15 mouse cellular contexts compared by ENCODE assay signal in genomic region chr12:56296524-56296923, GRCm38 (mm10). TPM values are rescaled to one million over a fixed set of nuclear protein-coding genes. Genes with fewer than 3 reads are reported as not detected.
DNase-seq lines count a peak whose midpoint lies in the region; ATAC-seq and TF ChIP-seq lines count a peak whose summit lies in the region.
"Had no signal": no experiment of that assay in that cellular context is flagged by ENCODE, and none has a peak within 500 bp of the region (broad histone marks: within the 10 kb centered on the region; RNA-seq: fewer than 3 reads in every experiment).

No protein-coding gene starts in this region.

- H3K9ac ChIP-seq in kidney, embryonic 15.5 days: no peak overlapping the region
- no peak overlapping the region for H3K9ac ChIP-seq in ES-E14 (ENCODE audit: insufficient read depth, low read depth, low read length, poor library complexity, severe bottlenecking)
- peak overlapping the region; percentile 51 for H3K9ac ChIP-seq in lung, embryonic 16.5 days (ENCODE audit: low read length)
- H3K9ac ChIP-seq: forebrain, embryonic 15.5 days; hindbrain, embryonic 14.5 days; liver, embryonic 13.5 days had no signal

- no peak overlapping the region for H3K4me2 ChIP-seq in kidney, embryonic 15.5 days
- H3K4me2 ChIP-seq in lung, embryonic 16.5 days (ENCODE audit: low read depth, low read length): no peak overlapping the region
- H3K4me2 ChIP-seq: forebrain, embryonic 15.5 days; hindbrain, embryonic 14.5 days; liver, embryonic 13.5 days had no signal

- peaks cover 12% of the 10 kb centered on the region for H3K4me1 ChIP-seq in kidney, embryonic 15.5 days
- peaks cover 74% of the 10 kb centered on the region for H3K4me1 ChIP-seq in E14TG2a.4 (replicated peaks; ENCODE audit: low read depth, low read length)
- peaks cover 20 to 31% of the 10 kb centered on the region in 2 experiments for H3K4me1 ChIP-seq in ES-E14 (ENCODE audit: control insufficient read depth in 2 of 2, insufficient read depth in 2 of 2, low read length in 2 of 2, poor library complexity in 1 of 2)
- H3K4me1 ChIP-seq in lung, embryonic 16.5 days (replicated peaks; ENCODE audit: control insufficient read depth, insufficient read depth, low read length): peaks cover 14% of the 10 kb centered on the region
- H3K4me1 ChIP-seq: liver, embryonic 13.5 days; megakaryocyte, embryonic 14.5 days had no signal

- H3K9me3 ChIP-seq in kidney, embryonic 15.5 days (replicated peaks): no peaks in the 10 kb centered on the region
- H3K9me3 ChIP-seq in E14TG2a.4 (ENCODE audit: low read length) (no peaks in the 10 kb centered on the region), ES-E14 (ENCODE audit: control insufficient read depth, insufficient read depth, low read depth, low read length) (no peaks in the 10 kb centered on the region)
- no peaks in the 10 kb centered on the region for H3K9me3 ChIP-seq in lung, embryonic 16.5 days (ENCODE audit: control insufficient read depth, low read length)
- H3K9me3 ChIP-seq: forebrain, embryonic 15.5 days; liver, embryonic 13.5 days; megakaryocyte, embryonic 14.5 days had no signal

- peak; percentile 46; the same call in 1 of the 2 replicates for ATAC-seq in kidney, embryonic 15.5 days (replicated peaks; ENCODE audit: low FRiP score)
- peak; percentile 61 for ATAC-seq in lung, embryonic 16.5 days (ENCODE audit: low read depth)
- ATAC-seq in frontal cortex, adult (ENCODE audit: low TSS enrichment): no peak
- ATAC-seq: forebrain, embryonic 15.5 days had no signal

- no peak overlapping the region for H3K4me3 ChIP-seq in kidney, embryonic 15.5 days (replicated peaks)
- H3K4me3 ChIP-seq in E14TG2a.4 (replicated peaks; ENCODE audit: low read length) (0 out of 2 replicates have a peak overlapping the region, but pooled peaks have one; percentile 10), ES-E14 (ENCODE audit: insufficient read depth in 1 of 2, low read depth in 1 of 2, low read length in 2 of 2, poor library complexity in 1 of 2, severe bottlenecking in 1 of 2) (no peak overlapping the region)
- no peak overlapping the region for H3K4me3 ChIP-seq in lung, embryonic 16.5 days (ENCODE audit: low read length)
- H3K4me3 ChIP-seq: forebrain, embryonic 15.5 days; liver, embryonic 13.5 days; megakaryocyte, embryonic 14.5 days had no signal

- 30% methylated on average over 6 of the region's 6 CpGs for WGBS in kidney, embryonic 15.5 days
- WGBS in lung, embryonic 16.5 days: 46% methylated on average over 6 of the region's 6 CpGs

- no peaks in the 10 kb centered on the region for H3K36me3 ChIP-seq in kidney, embryonic 15.5 days
- H3K36me3 ChIP-seq in E14TG2a.4 (ENCODE audit: insufficient read depth, low read length): no peaks in the 10 kb centered on the region
- no peaks in the 10 kb centered on the region for H3K36me3 ChIP-seq in ES-E14 (ENCODE audit: control insufficient read depth, insufficient read depth, low read length, poor library complexity, severe bottlenecking)
- no peaks in the 10 kb centered on the region for H3K36me3 ChIP-seq in lung, embryonic 16.5 days (ENCODE audit: control insufficient read depth, insufficient read depth, low read length)
- H3K36me3 ChIP-seq: forebrain, embryonic 15.5 days; liver, embryonic 13.5 days had no signal

- no peak for DNase-seq in kidney, postnatal 10 days
- peak; percentile 76 for DNase-seq in ES-E14 (ENCODE audit: low read depth, low spot score)
- DNase-seq in right cerebral cortex, postnatal 14 days: no peak
- DNase-seq: cerebellum, adult 9-11 months; gastrocnemius, postnatal 10 days; heart, postnatal 10 days; layer of hippocampus, postnatal 36 days; liver, embryonic 13.5 days had no signal

- H3K27ac ChIP-seq in kidney, embryonic 15.5 days: no peak overlapping the region
- peak overlapping the region; percentile 67; the same call in 1 of the 2 replicates for H3K27ac ChIP-seq in ES-E14 (ENCODE audit: insufficient read depth, low read depth, low read length, poor library complexity, severe bottlenecking)
- peak overlapping the region; percentile 93 for H3K27ac ChIP-seq in lung, embryonic 16.5 days (ENCODE audit: low read length)
- H3K27ac ChIP-seq: forebrain, embryonic 15.5 days; hindbrain, embryonic 14.5 days; liver, embryonic 13.5 days had no signal

- TF ChIP-seq CTCF in E14TG2a.4 (conservative IDR thresholded peaks at IDR 0.05; ENCODE audit: low read length): no peak

- in situ Hi-C loops in ES-E14 (cut with MboI; ENCODE audit: low sequenced_read_pairs in 2 of 2, unreplicated experiment in 2 of 2): no loop called here

- H3K27me3 ChIP-seq in kidney, embryonic 15.5 days: peaks cover 8% of the 10 kb centered on the region; the same call in 1 of the 2 replicates
- peaks cover 23% of the 10 kb centered on the region for H3K27me3 ChIP-seq in E14TG2a.4 (ENCODE audit: insufficient read depth, low read length)
- H3K27me3 ChIP-seq in lung, embryonic 16.5 days (ENCODE audit: control insufficient read depth, insufficient read depth, low read depth, low read length): no peaks in the 10 kb centered on the region
- H3K27me3 ChIP-seq: liver, embryonic 13.5 days had no signal

TF ChIP-seq in ES-E14, 5 proteins besides CTCF, POLR2A, EP300 and RAD21:
- TF ChIP-seq HCFC1 (IDR thresholded peaks at IDR 0.05; ENCODE audit: borderline replicate concordance, insufficient read depth, low read length): 0 out of 2 replicates have a peak, but pooled peaks have one; percentile 14
- no peak for TF ChIP-seq ZNF384 (IDR thresholded peaks at IDR 0.05; ENCODE audit: low read depth, low read length)

RNA-seq across cellular contexts. Expression of gene Mbip, which starts 49.2 kb away (rescaled TPM):
- polyA plus RNA-seq in kidney, embryonic 15.5 days (2015; fragmentation: Nextera tagmentation; extraction: Ambion mirVana): 35.2 and 38.1 TPM in 2 replicates
- 21.7 and 22.4 TPM in 2 replicates for total RNA-seq in ES-E14 (2012; rRNA removed)
- polyA plus RNA-seq in lung, embryonic 16.5 days (2015; fragmentation: Nextera tagmentation; extraction: Ambion mirVana): 211 and 218 TPM in 2 replicates
